Mouse (Mus musculus) megakaryocyte, embryonic 14.5 days (primary cell): ENCODE measurements around the gene Gm20388.

ENCODE experiments used
- FLI1 ChIP-seq: IDR thresholded peaks from 2 replicates; pipeline ENCODE4 v1.6.1; 2012; ENCODE audit warnings: low read length, inconsistent platforms, mixed read lengths
- GATA1 ChIP-seq: IDR thresholded peaks from 3 replicates; pipeline ENCODE4 v1.6.1; 2012; ENCODE audit warnings: mixed read lengths, low read length, inconsistent platforms, borderline replicate concordance

GRCm38 (mm10) chr8:122600666-122601065 lies 2690.0 kb downstream of the Gm20388 start:
- TF ChIP-seq GATA1: no peak
- no peak for TF ChIP-seq FLI1
